Mouse (Mus musculus): ENCODE data around the gene Hamp2.

DNA sequence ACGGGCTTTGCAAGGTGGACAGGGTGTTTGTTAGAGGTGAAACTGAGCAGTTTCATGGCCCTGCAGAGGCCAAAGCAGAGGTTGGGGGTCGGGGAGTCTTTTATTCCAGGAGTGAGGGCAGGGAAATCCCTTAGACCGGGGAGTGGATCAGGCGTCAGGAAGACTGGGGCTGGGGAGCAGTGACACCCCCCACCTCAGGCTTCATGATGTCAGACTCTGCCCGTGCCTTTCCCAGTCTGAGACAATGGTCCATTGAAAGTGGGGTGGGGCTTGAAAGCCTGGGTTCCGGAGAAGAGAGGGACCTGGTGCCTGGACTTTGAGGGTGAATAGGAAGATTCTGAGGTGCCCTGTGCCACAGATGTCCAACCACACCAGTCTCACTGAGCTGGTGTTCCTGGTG, 7.8 kb downstream of the Hamp2 start:
- TF ChIP-seq EP300 (IDR thresholded peaks at IDR 0.05; ENCODE audit: low read depth) (no peak), CTCF (IDR thresholded peaks at IDR 0.05; ENCODE audit: low read depth) (no peak)
